Mouse (Mus musculus): ENCODE measurements at regions not wholly inside any gene's neighbourhood (a gene's known extent, or its start where the extent isn't known, plus 50 kb on each side); places are given as distances from the start of the nearest gene placed in this dataset.
A peak's percentile ranks its signal among the peaks of the same experiment; 100 is the strongest.

DNA sequence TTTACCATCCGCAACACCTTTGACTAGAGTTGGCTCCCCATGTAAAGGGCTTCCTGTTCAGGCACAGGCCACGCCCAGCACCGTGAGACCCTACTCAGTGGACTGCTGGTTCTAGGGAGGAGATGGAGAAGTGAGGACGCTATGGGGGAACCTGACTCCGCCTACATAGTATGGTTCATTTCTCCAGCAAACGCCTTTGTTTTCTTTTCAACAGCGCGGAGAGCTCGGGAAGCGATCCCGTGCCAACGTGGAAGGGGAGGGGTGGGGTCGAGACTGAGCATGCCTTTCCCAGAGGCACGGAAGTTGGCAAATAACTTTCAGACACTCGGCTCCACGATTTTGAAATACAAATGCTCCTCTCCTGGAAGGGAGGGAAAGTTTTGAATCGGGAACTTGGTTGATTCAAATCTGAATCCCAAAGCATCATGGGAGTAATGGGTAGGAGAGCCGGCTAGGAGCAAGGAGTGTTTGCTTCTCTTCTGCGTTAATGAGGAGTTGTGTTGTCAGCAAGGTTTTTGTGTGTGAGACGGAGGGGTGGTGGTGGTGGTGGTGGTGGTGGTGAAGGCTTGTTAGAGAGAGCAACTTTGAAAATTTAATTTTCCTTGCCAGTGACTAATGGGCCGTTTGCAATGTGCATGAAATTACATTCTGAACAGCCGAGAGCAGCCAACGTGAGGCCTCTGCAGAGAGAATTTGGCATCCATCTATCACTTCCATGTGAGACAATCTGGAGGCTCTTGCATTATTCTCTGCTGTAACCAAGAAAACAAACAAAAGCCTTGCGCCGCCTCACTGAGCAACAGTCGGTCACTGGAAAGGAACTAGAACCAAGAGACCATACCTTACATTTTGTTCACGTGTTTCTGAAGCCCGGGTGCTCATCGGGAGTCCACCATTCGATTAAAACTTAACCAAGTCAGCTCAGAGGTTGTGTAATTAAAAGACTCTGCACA lies 89.9 kb upstream of the Gm9887 start:
- peaks cover 20% of the 10 kb centered on the region for H3K4me1 ChIP-seq
- peak overlapping the region; percentile 23; the same call in 1 of the 2 replicates for H3K9ac ChIP-seq
- 18% methylated on average over 30 of the region's 30 CpGs for WGBS
- peak; percentile 76 for ATAC-seq (ENCODE audit: insufficient number of reproducible peaks, low FRiP score, low TSS enrichment, low read depth)
- peak overlapping the region; percentile 39 for H3K4me3 ChIP-seq
- H3K27ac ChIP-seq, result peak overlapping the region; percentile 90
- H3K27me3 ChIP-seq, result no peaks in the 10 kb centered on the region
- peak overlapping the region; percentile 59 for H3K4me2 ChIP-seq
- H3K9me3 ChIP-seq, result no peaks in the 10 kb centered on the region
- H3K36me3 ChIP-seq, result no peaks in the 10 kb centered on the region

DNA sequence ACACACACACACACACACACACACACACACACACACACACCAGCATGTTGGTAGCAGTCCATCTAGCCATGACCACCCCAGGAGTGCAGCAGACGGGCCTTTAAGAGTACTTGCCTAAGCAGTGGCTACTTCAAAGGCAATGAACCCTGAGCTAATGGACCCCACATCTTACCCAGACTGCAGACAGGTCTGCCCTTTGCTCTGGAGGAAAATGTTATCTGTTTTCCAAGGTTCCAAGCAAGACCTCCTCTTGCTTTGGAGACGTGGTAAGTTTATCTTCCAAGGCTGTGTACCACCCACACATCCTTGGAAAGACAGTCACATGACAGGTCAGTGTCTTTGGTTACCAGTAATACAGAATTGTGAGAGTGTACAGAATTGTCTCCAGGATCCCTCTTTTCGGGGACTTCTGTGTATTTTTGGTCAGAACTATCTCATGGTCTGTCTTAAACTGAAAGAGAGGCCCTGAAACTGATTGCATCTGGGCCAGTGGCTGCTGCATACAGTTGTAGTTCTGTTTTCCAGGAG lies 88.4 kb upstream of the Gm9887 start:
- Histone ChIP-seq H3K9me3 (no peaks in the 10 kb centered on the region), H3K36me3 (no peaks in the 10 kb centered on the region), H3K4me2 (no peak overlapping the region), H3K9ac (no peak overlapping the region), H3K4me1 (peaks cover 26% of the 10 kb centered on the region), H3K27ac (peak overlapping the region; percentile 19; the same call in 1 of the 2 replicates), H3K4me3 (no peak overlapping the region), H3K27me3 (no peaks in the 10 kb centered on the region)
- ATAC-seq (ENCODE audit: insufficient number of reproducible peaks, low FRiP score, low TSS enrichment, low read depth), result no peak
- 67% methylated on average over 3 of the region's 3 CpGs for WGBS

DNA sequence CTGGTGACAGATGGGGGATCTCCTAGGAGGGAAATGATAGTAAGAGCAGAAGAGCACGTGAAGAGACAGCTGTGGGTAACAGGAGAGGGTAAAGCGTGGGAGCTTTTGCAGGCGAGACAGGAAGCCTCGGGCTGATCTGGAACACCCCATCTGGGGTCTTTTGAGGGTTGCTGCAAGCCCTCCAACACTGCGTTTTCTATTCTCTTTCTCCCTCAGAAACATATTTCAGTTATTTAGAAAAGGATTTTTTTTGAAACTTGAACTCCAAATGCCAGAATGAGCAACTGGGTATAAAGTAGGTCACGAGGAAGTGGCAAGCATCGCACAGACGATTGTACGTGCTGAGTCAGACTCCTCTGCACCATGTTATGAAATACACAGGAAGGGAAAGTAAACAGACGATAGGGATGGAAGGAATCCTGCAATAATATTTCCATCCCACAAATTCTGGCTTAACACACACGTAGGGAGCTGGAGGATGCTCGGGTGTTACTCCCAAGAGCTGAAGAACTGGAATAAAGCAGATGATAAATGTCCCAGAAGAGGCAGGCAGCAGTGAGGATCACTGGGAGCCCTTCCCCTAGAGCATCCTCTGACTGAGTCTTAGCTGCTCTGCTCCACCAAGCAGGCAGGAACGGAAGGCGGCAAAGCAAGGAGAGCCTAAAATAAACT lies 86.0 kb upstream of the Gm9887 start:
- H3K27me3 ChIP-seq, result no peaks in the 10 kb centered on the region
- H3K27ac ChIP-seq, result peak overlapping the region; percentile 69
- H3K36me3 ChIP-seq, result no peaks in the 10 kb centered on the region
- no peak overlapping the region for H3K4me2 ChIP-seq
- H3K9me3 ChIP-seq, result no peaks in the 10 kb centered on the region
- 57% methylated on average over 14 of the region's 14 CpGs for WGBS
- no peak for ATAC-seq (ENCODE audit: insufficient number of reproducible peaks, low FRiP score, low TSS enrichment, low read depth)
- peaks cover 26% of the 10 kb centered on the region for H3K4me1 ChIP-seq
- no peak overlapping the region for H3K4me3 ChIP-seq
- no peak overlapping the region for H3K9ac ChIP-seq

DNA sequence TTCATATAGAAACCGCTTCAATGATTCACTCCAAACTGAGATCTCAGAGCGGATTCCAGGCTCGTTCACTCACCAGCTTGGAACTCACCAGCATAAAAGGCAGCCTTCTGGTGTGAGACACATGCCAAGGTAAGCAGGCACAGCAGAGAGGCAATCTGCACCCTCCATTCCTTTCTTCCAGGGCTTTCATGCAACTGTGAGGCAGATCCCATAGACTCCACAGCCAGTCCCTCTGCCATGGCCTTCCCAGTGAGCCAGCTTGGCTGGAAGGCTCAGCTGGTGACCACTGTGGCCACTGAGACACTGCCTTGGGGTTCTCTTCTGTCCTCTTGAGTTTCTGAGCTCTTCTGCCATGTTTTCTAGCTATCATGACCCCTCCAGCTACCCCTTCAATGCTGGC lies 84.5 kb upstream of the Gm9887 start:
- Histone ChIP-seq H3K9me3 (no peaks in the 10 kb centered on the region), H3K4me2 (no peak overlapping the region), H3K27me3 (no peaks in the 10 kb centered on the region), H3K27ac (peak overlapping the region; percentile 68), H3K9ac (no peak overlapping the region), H3K4me3 (no peak overlapping the region), H3K4me1 (peaks cover 14% of the 10 kb centered on the region; the same call in 1 of the 2 replicates), H3K36me3 (no peaks in the 10 kb centered on the region)
- no peak for ATAC-seq (ENCODE audit: insufficient number of reproducible peaks, low FRiP score, low TSS enrichment, low read depth)
- WGBS, result 71% methylated on average over 3 of the region's 3 CpGs

GRCm38 (mm10) chr12:69456116-69456515 lies 83.9 kb upstream of the Gm9887 start:
- Histone ChIP-seq H3K9me3 (no peaks in the 10 kb centered on the region), H3K4me3 (no peak overlapping the region), H3K4me1 (0 out of 2 replicates have a peak, but pooled peaks cover 14% of the 10 kb centered on the region), H3K4me2 (no peak overlapping the region), H3K9ac (no peak overlapping the region), H3K27ac (peak overlapping the region; percentile 68; the same call in 1 of the 2 replicates), H3K36me3 (no peaks in the 10 kb centered on the region), H3K27me3 (no peaks in the 10 kb centered on the region)
- 87% methylated on average over 12 of the region's 12 CpGs for WGBS
- no peak for ATAC-seq (ENCODE audit: insufficient number of reproducible peaks, low FRiP score, low TSS enrichment, low read depth)

GRCm38 (mm10) chr12:69455566-69455965 lies 83.3 kb upstream of the Gm9887 start:
- 67% methylated on average over 5 of the region's 5 CpGs for WGBS

DNA sequence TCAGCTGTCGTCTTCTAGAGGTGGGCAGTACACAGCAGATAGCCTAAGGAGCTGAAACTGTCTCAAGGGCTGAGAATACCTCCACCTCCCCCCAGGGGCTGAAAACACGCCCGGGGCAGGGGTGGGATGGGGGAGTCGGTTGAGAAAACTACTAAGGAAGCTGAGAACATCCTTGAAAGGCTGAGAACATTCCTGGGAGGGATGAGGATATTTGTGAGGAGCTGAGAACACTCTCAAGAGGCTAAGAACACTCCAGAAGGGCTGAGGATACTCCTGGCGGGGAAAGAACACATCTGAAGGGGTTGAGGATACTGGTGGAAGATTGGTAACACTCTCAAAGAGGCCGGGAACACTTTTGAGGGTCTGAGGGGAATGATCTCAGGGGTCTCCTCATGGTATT lies 81.3 kb upstream of the Gm9887 start:
- no peak for ATAC-seq (ENCODE audit: insufficient number of reproducible peaks, low FRiP score, low TSS enrichment, low read depth)
- Histone ChIP-seq H3K4me3 (no peak overlapping the region), H3K4me2 (no peak overlapping the region), H3K9ac (no peak overlapping the region), H3K9me3 (no peaks in the 10 kb centered on the region), H3K4me1 (peaks cover 20% of the 10 kb centered on the region; the same call in 1 of the 2 replicates), H3K36me3 (no peaks in the 10 kb centered on the region), H3K27ac (no peak overlapping the region), H3K27me3 (no peaks in the 10 kb centered on the region)
- WGBS, result 74% methylated on average over 6 of the region's 6 CpGs

More at GRCm38 (mm10) chr12:69455566-69455965, 83.3 kb upstream of the Gm9887 start:
- H3K4me2 ChIP-seq, result no peak overlapping the region
- H3K27me3 ChIP-seq, result no peaks in the 10 kb centered on the region
- ATAC-seq (ENCODE audit: insufficient number of reproducible peaks, low FRiP score, low TSS enrichment, low read depth), result no peak
- no peak overlapping the region for H3K4me3 ChIP-seq
- no peaks in the 10 kb centered on the region for H3K9me3 ChIP-seq
- H3K36me3 ChIP-seq, result no peaks in the 10 kb centered on the region
- H3K4me1 ChIP-seq, result peaks cover 15% of the 10 kb centered on the region; the same call in 1 of the 2 replicates
- no peak overlapping the region for H3K27ac ChIP-seq
- H3K9ac ChIP-seq, result no peak overlapping the region

- no peak overlapping the region for H3K27ac ChIP-seq
- H3K27me3 ChIP-seq, result no peaks in the 10 kb centered on the region
- no peaks in the 10 kb centered on the region for H3K36me3 ChIP-seq
- no peak overlapping the region for H3K4me3 ChIP-seq
- peaks cover 25% of the 10 kb centered on the region for H3K4me1 ChIP-seq
- no peak overlapping the region for H3K4me2 ChIP-seq
- no peak for ATAC-seq (ENCODE audit: insufficient number of reproducible peaks, low FRiP score, low TSS enrichment, low read depth)
- 86% methylated on average over 10 of the region's 10 CpGs for WGBS
- H3K9me3 ChIP-seq, result no peaks in the 10 kb centered on the region
- H3K9ac ChIP-seq, result no peak overlapping the region
These were observed 80.7 kb upstream of the Gm9887 start for GRCm38 (mm10) chr12:69452986-69453385.

- 29% methylated on average over 6 of the region's 6 CpGs for WGBS
- Histone ChIP-seq H3K36me3 (no peaks in the 10 kb centered on the region), H3K27ac (peak overlapping the region; percentile 54), H3K9me3 (no peaks in the 10 kb centered on the region), H3K27me3 (no peaks in the 10 kb centered on the region), H3K9ac (no peak overlapping the region), H3K4me2 (no peak overlapping the region), H3K4me3 (no peak overlapping the region), H3K4me1 (peaks cover 37% of the 10 kb centered on the region)
- no peak for ATAC-seq (ENCODE audit: insufficient number of reproducible peaks, low FRiP score, low TSS enrichment, low read depth)
These were observed 78.9 kb upstream of the Gm9887 start for GRCm38 (mm10) chr12:69451110-69451509.

GRCm38 (mm10) chr12:69447962-69448767 lies 75.9 kb upstream of the Gm9887 start:
- Histone ChIP-seq H3K36me3 (no peaks in the 10 kb centered on the region), H3K9ac (peak overlapping the region; percentile 23; the same call in 1 of the 2 replicates), H3K27ac (peak overlapping the region; percentile 84), H3K9me3 (no peaks in the 10 kb centered on the region), H3K4me2 (peak overlapping the region; percentile 40), H3K4me1 (peaks cover 37% of the 10 kb centered on the region), H3K4me3 (peak overlapping the region; percentile 13), H3K27me3 (no peaks in the 10 kb centered on the region)
- 33% methylated on average over 14 of the region's 14 CpGs for WGBS
- no peak for ATAC-seq (ENCODE audit: insufficient number of reproducible peaks, low FRiP score, low TSS enrichment, low read depth)

GRCm38 (mm10) chr12:69447322-69447827 lies 75.1 kb upstream of the Gm9887 start:
- Histone ChIP-seq H3K27ac (peak overlapping the region; percentile 84), H3K36me3 (no peaks in the 10 kb centered on the region), H3K4me1 (peaks cover 39% of the 10 kb centered on the region), H3K27me3 (no peaks in the 10 kb centered on the region), H3K4me2 (peak overlapping the region; percentile 40), H3K9ac (no peak overlapping the region), H3K4me3 (peak overlapping the region; percentile 13), H3K9me3 (no peaks in the 10 kb centered on the region)
- no peak for ATAC-seq (ENCODE audit: insufficient number of reproducible peaks, low FRiP score, low TSS enrichment, low read depth)
- 36% methylated on average over 9 of the region's 9 CpGs for WGBS

Measured in limb, embryonic 15.5 days (tissue).